Mouse (Mus musculus) lung, postnatal 0 days (tissue): Measurements from ENCODE around the gene Mpst. TPM values are rescaled to one million over a fixed set of nuclear protein-coding genes. Genes with fewer than 3 reads are reported as not detected.
A peak's percentile ranks its signal among the peaks of the same experiment; 100 is the strongest.

Source experiments
- ATAC-seq: fragments of 200-750 bp; cut with Nextera tagmentation; 2 replicates; pipeline ENCODE4 v1.8.0; 2017; ENCODE audit warnings: moderate library complexity
- DNase-seq: peaks from one replicate; pipeline ENCODE4 v3.0.0-alpha.2; 2016; ENCODE audit warnings: low spot score
- H3K27ac ChIP-seq: fragments of 300-500 bp; sonication (generic); 2 replicates; pipeline ENCODE4 v1.5.1; 2014; ENCODE audit warnings: antibody characterized with exemption, mild to moderate bottlenecking, low read length, mixed read lengths
- H3K27me3 ChIP-seq: fragments of 300-500 bp; sonication (generic); replicated peaks from 2 replicates; pipeline ENCODE4 v1.6.1; 2014; ENCODE audit warnings: low read length, mixed read lengths; ENCODE audit not compliant: insufficient read depth
- H3K36me3 ChIP-seq: fragments of 300-500 bp; sonication (generic); 2 replicates; pipeline ENCODE4 v1.6.1; 2014; ENCODE audit warnings: low read length, mixed read lengths; ENCODE audit not compliant: insufficient read depth
- H3K4me1 ChIP-seq: fragments of 300-500 bp; sonication (generic); 2 replicates; pipeline ENCODE4 v1.6.1; 2014; ENCODE audit warnings: antibody characterized with exemption, low read depth, low read length, mixed read lengths; ENCODE audit not compliant: insufficient read depth
- H3K4me2 ChIP-seq: fragments of 300-500 bp; sonication (generic); replicated peaks from 2 replicates; pipeline ENCODE4 v1.6.1; 2014; ENCODE audit warnings: low read depth, mild to moderate bottlenecking, low read length, moderate library complexity, mixed read lengths
- H3K4me3 ChIP-seq: fragments of 300-500 bp; sonication (generic); 2 replicates; pipeline ENCODE4 v1.5.1; 2014; ENCODE audit warnings: low read depth, low read length
- H3K9ac ChIP-seq: fragments of 300-500 bp; sonication (generic); replicated peaks from 2 replicates; pipeline ENCODE4 v1.6.1; 2014; ENCODE audit warnings: low read depth, mild to moderate bottlenecking
- H3K9me3 ChIP-seq: fragments of 300-500 bp; sonication (generic); 2 replicates; pipeline ENCODE4 v1.6.1; 2016; ENCODE audit warnings: low read length, mixed read lengths
- CTCF ChIP-seq: IDR thresholded peaks from 2 replicates; pipeline ENCODE4 v1.5.1; 2016; ENCODE audit warnings: antibody characterized with exemption, mild to moderate bottlenecking
- EP300 ChIP-seq: IDR thresholded peaks from 2 replicates; pipeline ENCODE4 v1.6.1; 2016; ENCODE audit warnings: antibody characterized with exemption, mild to moderate bottlenecking, control low read depth
- WGBS: fragments of 180-500 bp; shearing (Covaris S2); extraction: QIAGEN DNeasy Blood & Tissue Kit; methylation state at CpG from one replicate; pipeline ENCODE4 v1.1.7; 2014; 5-methylcytosine and 5-hydroxymethylcytosine counted together
- polyA plus RNA-seq: library from polyadenylated mRNA; unstranded; fragments of >200 nt; fragmentation: Nextera tagmentation; extraction: Ambion mirVana; gene quantifications from 2 replicates; pipeline ENCODE4 v1.2.1, GENCODE M21; 2015

The Mpst gene
- polyA plus RNA-seq, 1 experiment from 2014 or later = 4.1 TPM

- Histone ChIP-seq H3K36me3 (no peaks in the 10 kb centered on the region), H3K27ac (no peak overlapping the region), H3K4me1 (no peaks in the 10 kb centered on the region), H3K4me3 (no peak overlapping the region), H3K27me3 (no peaks in the 10 kb centered on the region), H3K9ac (no peak overlapping the region), H3K9me3 (no peaks in the 10 kb centered on the region), H3K4me2 (no peak overlapping the region)
- no peak for TF ChIP-seq CTCF
- TF ChIP-seq EP300 = no peak
- ATAC-seq (no peak), DNase-seq (no peak)
- WGBS = 66% methylated on average over 11 of the region's 11 CpGs
Observed at GRCm38 (mm10) chr15:78383450-78384219, 22.6 kb upstream of the Mpst start.

DNA sequence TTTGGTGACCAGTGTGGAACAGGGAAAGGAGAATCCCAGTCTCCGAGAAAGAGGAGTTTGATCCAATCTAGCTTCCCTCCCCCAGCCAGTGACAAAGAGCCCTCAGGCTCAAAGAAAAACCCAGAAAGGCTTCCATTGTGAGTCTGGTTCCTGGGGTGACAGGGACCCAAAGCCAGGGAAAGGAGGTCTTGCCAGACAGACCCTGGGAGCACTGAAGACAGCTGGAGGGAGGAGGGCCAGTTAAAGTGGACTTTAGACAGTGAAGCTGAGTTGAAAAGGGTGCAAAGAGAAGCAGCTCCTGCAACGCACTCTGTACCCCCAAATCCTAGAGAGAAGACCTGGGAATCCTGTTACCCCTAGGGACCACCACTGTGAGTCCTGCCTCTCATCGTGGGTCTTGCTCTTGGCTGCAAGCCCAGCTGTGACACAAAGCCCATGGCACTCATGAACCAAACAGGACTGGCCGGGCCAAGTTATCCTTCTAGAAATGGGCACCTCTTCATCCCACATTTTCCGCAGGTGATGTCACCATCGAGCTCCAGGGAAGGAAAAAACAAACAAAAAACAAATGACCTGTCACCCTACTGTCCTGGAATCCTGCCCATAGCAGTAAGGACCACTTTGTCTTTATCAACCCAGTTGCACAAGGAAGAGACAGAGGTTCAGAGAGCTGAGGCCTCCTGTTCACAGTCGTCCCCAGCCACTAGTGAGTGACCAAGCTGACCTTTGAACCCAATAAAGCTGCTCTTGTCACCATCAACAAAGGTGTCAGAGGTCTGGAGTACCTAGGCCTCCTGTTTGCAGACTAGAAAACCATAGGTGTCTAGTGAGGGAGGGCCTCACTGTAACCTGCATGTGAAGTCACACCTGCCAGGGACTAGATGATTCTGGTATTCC is 21.7 kb upstream of the Mpst start:
- 51% methylated on average over 7 of the region's 7 CpGs for WGBS
- Histone ChIP-seq H3K4me2 (no peak overlapping the region), H3K9me3 (no peaks in the 10 kb centered on the region), H3K9ac (no peak overlapping the region), H3K4me3 (no peak overlapping the region), H3K36me3 (no peaks in the 10 kb centered on the region), H3K27ac (no peak overlapping the region), H3K4me1 (no peaks in the 10 kb centered on the region), H3K27me3 (no peaks in the 10 kb centered on the region)
- DNase-seq = no peak
- no peak for TF ChIP-seq CTCF
- no peak for TF ChIP-seq EP300
- ATAC-seq = no peak

DNA sequence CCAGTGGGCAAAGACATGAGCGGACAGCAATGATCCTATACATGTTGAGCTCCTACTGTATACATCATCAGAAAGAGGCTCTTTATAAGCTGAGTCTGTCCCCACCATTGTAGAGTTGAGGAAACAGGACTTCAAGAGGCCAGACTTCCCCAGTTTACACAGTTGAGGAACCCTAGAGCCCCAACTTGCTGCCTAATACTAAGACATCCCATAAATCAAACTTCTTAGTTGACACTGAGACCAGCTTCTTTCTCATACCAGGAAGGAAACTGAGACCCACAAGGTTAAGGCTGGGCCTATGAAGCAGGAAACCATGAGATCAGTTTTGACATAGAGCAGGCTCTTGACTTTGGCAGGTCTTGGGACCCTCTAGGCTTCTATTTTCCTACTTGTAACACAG is 20.7 kb upstream of the Mpst start:
- TF ChIP-seq EP300 (no peak), CTCF (no peak)
- H3K4me3 ChIP-seq = no peak overlapping the region
- no peak for ATAC-seq
- no peaks in the 10 kb centered on the region for H3K27me3 ChIP-seq
- no peak overlapping the region for H3K9ac ChIP-seq
- DNase-seq = no peak
- WGBS = 90% methylated on average over 1 of the region's 1 CpGs
- no peaks in the 10 kb centered on the region for H3K9me3 ChIP-seq
- H3K36me3 ChIP-seq = no peaks in the 10 kb centered on the region
- no peak overlapping the region for H3K27ac ChIP-seq
- H3K4me1 ChIP-seq = no peaks in the 10 kb centered on the region
- no peak overlapping the region for H3K4me2 ChIP-seq

DNA sequence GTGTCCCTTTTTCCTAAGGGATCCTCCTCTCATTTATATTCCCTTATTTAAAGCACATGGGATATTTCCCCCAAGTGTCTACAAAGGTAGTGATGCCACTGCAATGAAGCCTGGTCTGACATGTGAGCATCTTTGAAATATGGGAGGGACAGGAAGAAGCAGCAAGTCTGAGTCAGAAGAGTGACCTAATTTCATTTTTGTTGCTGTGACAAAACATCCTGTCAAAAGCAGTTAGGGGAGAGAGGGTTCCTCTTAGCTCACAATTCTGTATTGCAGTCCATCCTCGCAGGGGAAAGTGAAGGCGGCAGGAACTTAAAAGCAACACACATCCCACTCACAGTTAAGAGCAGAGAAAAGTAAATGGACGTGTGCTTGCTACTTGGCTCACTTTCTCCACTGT is 15.4 kb upstream of the Mpst start:
- no peak for DNase-seq
- 72% methylated on average over 3 of the region's 3 CpGs for WGBS
- H3K4me3 ChIP-seq = no peak overlapping the region
- H3K27me3 ChIP-seq = no peaks in the 10 kb centered on the region
- H3K4me1 ChIP-seq = no peaks in the 10 kb centered on the region
- no peak for ATAC-seq
- H3K27ac ChIP-seq = no peak overlapping the region
- no peaks in the 10 kb centered on the region for H3K36me3 ChIP-seq
- no peak overlapping the region for H3K4me2 ChIP-seq
- TF ChIP-seq CTCF (no peak), EP300 (no peak)
- H3K9me3 ChIP-seq = no peaks in the 10 kb centered on the region
- no peak overlapping the region for H3K9ac ChIP-seq

DNA sequence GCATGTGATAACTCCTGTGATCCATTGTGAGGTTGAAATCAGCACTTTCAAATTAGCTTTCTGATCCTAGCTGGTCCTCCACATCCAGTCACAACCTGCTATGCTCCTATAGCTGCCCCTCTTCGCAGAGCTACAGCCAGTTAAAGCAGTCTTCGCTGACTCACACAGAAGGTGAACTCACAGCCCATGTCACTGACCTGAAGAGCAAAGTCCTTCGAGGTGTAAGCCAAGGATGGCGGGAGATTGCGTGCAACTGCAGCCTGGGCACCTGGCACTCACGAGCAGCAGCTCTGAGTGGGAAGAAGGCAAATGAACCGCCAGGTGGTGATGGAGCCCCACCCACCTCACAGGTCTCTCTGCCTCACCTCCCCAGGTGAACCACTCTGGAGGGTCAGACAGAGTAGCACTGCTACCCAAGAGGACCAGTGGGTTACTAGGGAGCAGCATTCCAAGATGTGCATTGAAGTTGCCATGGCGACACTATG is 10.7 kb upstream of the Mpst start, which contains the start of gene Tex33:
Gene Tex33 (minus strand): TSS at position 435 of the 485 bp plus-strand sequence.
- no peak within 1 kb of the TSS for H3K4me3 ChIP-seq
- no peaks in the 10 kb centered on the region for H3K4me1 ChIP-seq
- WGBS = 76% methylated on average over 8 of the region's 8 CpGs
- DNase-seq (no peak), ATAC-seq (0 out of 2 replicates have a peak, but pooled peaks have one; percentile 30)
- no peaks in the 10 kb centered on the region for H3K36me3 ChIP-seq
- no peaks in the 10 kb centered on the region for H3K27me3 ChIP-seq
- no peak for TF ChIP-seq EP300
- TF ChIP-seq CTCF = no peak
- no peaks in the 10 kb centered on the region for H3K9me3 ChIP-seq
- no peak within 1 kb of the TSS for H3K9ac ChIP-seq
- no peak within 1 kb of the TSS for H3K4me2 ChIP-seq
- H3K27ac ChIP-seq = no peak within 1 kb of the TSS

DNA sequence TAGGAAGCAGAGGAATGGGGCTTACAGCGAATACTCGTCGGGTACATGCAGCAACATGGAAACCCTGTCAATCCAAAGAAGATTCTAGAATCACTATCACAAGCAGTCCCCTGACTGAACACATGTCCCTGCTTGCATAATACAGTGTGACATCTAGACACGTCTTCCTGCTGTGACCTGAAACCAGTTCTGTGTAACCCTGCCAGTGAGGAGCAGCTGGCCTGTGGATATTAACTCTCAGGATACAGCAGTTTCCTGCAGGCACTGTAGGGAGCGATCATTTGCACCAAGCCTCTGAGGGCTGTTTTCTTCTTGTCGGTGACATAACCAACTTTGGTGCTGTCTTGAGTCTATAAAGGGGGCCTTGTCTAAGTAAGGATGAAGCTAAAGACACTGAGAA is 4.9 kb upstream of the Mpst start:
- H3K27me3 ChIP-seq = no peaks in the 10 kb centered on the region
- 41% methylated on average over 6 of the region's 6 CpGs for WGBS
- TF ChIP-seq CTCF (peak; percentile 20), EP300 (no peak)
- H3K4me3 ChIP-seq = no peak overlapping the region
- ATAC-seq = no peak
- no peaks in the 10 kb centered on the region for H3K36me3 ChIP-seq
- H3K9ac ChIP-seq = no peak overlapping the region
- H3K9me3 ChIP-seq = no peaks in the 10 kb centered on the region
- peak overlapping the region; percentile 98 for H3K27ac ChIP-seq
- peaks cover 28% of the 10 kb centered on the region for H3K4me1 ChIP-seq
- peak; percentile 66 for DNase-seq
- H3K4me2 ChIP-seq = peak overlapping the region; percentile 28
